Mouse (Mus musculus) ES-E14 (cell line): ENCODE measurements around the gene Spata31d1b.
A peak's percentile ranks its signal among the peaks of the same experiment; 100 is the strongest.

Experiments used
- CHD2 ChIP-seq: IDR thresholded peaks from 2 replicates; pipeline ENCODE4 v1.6.1; 2014; ENCODE audit warnings: mild to moderate bottlenecking, low read depth, low read length, inconsistent platforms
- HCFC1 ChIP-seq: IDR thresholded peaks from 2 replicates; pipeline ENCODE4 v1.6.1; 2012; ENCODE audit warnings: low read length, inconsistent platforms, borderline replicate concordance; ENCODE audit not compliant: insufficient read depth
- MAFK ChIP-seq: IDR thresholded peaks from 2 replicates; pipeline ENCODE4 v1.6.1; 2014; ENCODE audit warnings: mild to moderate bottlenecking, low read depth, low read length, inconsistent platforms; ENCODE audit not compliant: insufficient read depth
- ZC3H11A ChIP-seq: IDR thresholded peaks from 2 replicates; pipeline ENCODE4 v1.6.1; 2012; ENCODE audit warnings: low read depth, mild to moderate bottlenecking, inconsistent platforms, low read length, borderline replicate concordance
- ZNF384 ChIP-seq: IDR thresholded peaks from 2 replicates; pipeline ENCODE4 v1.6.1; 2012; ENCODE audit warnings: low read depth, low read length, inconsistent platforms

DNA sequence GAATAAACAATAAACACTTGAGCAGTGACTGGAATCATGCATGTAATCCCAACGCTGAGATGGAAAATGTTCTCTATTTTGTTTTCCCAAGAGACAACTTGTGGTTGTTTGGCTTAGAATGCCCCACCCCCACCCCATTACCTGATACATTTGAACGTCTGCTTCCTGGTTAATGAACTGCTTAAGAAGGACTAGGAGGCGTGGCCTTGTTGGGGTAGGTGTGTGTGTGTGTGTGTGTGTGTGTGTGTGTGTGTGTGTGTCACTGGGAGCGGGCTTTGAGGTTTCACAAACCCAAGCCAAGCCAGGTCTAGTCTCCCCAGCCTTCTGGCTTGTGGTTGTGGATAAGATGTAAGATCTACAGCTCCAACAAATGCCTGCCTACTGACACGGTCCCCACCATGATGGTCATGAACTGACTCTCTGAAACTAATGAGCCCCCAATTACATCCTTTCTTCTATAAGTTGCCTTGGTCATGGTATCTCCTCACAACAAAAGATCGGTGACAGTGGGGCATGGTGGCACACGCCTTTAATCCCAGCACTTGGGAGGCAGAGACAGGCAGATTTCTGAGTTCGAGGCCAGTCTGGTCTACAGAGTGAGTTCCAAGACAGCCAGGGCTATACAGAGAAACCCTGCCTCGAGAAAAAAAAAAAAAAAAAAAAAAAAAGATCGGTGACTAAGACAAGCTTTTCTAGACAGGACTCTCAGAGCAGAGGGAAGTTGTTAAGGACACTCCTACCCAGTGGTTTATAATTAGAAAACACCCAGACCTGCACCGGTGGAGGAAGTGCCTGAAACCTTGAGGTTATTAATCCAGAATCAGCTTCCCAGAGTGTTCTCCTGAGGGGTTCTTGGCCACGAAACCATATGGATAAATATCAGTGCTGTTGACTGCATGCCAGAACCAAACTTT, 35.5 kb upstream of the Spata31d1b start:
- TF ChIP-seq ZNF384, result 0 out of 2 replicates have a peak, but pooled peaks have one; percentile 21
- TF ChIP-seq ZC3H11A, result no peak
- TF ChIP-seq CHD2, result no peak
- no peak for TF ChIP-seq MAFK
- no peak for TF ChIP-seq HCFC1
